ENCODE assay signal across 24 mouse cellular contexts in genomic region chr6:66965203-66965602, GRCm38 (mm10).
"Had no signal": no experiment of that assay in that cellular context is flagged by ENCODE, and none has a peak within 500 bp of the region (broad histone marks: within the 10 kb centered on the region; RNA-seq: fewer than 3 reads in every experiment).

No protein-coding gene starts in this region.

- H3K36me3 ChIP-seq: heart, embryonic 13.5 days; heart, embryonic 15.5 days; hindbrain, embryonic 13.5 days; hindbrain, embryonic 15.5 days; limb, embryonic 13.5 days had no signal

- H3K27ac ChIP-seq: heart, adult 2 months; heart, embryonic 13.5 days; hindbrain, embryonic 13.5 days; hindbrain, embryonic 15.5 days; kidney, embryonic 15.5 days; kidney, postnatal 0 days; limb, embryonic 13.5 days had no signal

- H3K9me3 ChIP-seq: heart, embryonic 13.5 days; heart, embryonic 15.5 days; hindbrain, embryonic 13.5 days; hindbrain, embryonic 15.5 days; kidney, embryonic 15.5 days; limb, embryonic 13.5 days had no signal

- H3K27me3 ChIP-seq: heart, embryonic 13.5 days; heart, embryonic 15.5 days; hindbrain, embryonic 15.5 days; kidney, embryonic 15.5 days; limb, embryonic 13.5 days had no signal

- ATAC-seq: hindbrain, postnatal 0 days; intestine, embryonic 16.5 days had no signal

- H3K4me3 ChIP-seq: heart, adult 2 months; heart, embryonic 13.5 days; heart, embryonic 15.5 days; hindbrain, embryonic 13.5 days; hindbrain, embryonic 15.5 days; kidney, embryonic 15.5 days; limb, embryonic 13.5 days had no signal

- H3K4me2 ChIP-seq: heart, embryonic 11.5 days; heart, embryonic 13.5 days; heart, embryonic 15.5 days; hindbrain, embryonic 13.5 days; hindbrain, embryonic 15.5 days; kidney, embryonic 15.5 days; limb, embryonic 13.5 days had no signal

- DNase-seq: forebrain, postnatal 0 days; gastrocnemius, postnatal 14 days; gastrocnemius, postnatal 36 days; heart, adult 11 months; heart, adult 2 months; heart, postnatal 14 days; heart, postnatal 36 days; kidney, adult 11 months; kidney, adult 2 months; kidney, adult 9 months; kidney, postnatal 14 days; layer of hippocampus, adult 9-11 months; layer of hippocampus, postnatal 36 days; left cerebral cortex, postnatal 4 days had no signal

- H3K9ac ChIP-seq: forebrain, postnatal 0 days; heart, embryonic 13.5 days; heart, embryonic 15.5 days; hindbrain, embryonic 13.5 days; hindbrain, embryonic 15.5 days; kidney, embryonic 15.5 days; limb, embryonic 13.5 days had no signal
